Mouse (Mus musculus): ENCODE results near the gene 2310022A10Rik.

Gene 2310022A10Rik

GRCm38 (mm10) chr7:27590566-27591213 lies 37.7 kb downstream of the 2310022A10Rik start:
- in situ Hi-C loops (cut with MboI, MseI) = loop anchor here (5.0 kb wide), 1 partner anchor 33 kb away; no protein-coding TSS in a partner anchor

GRCm38 (mm10) chr7:27591266-27592216 lies 38.5 kb downstream of the 2310022A10Rik start, which contains the start of gene Akt2:
Gene Akt2, plus strand, starts transcription at chr7:27591552.
- in situ Hi-C loops (cut with MboI, MseI) = loop anchor here (5.0 kb wide), 1 partner anchor 34 kb away; no protein-coding TSS in a partner anchor

- in situ Hi-C loops (cut with MboI, MseI) = loop anchor here (5.0 kb wide), 1 partner anchor 35 kb away; no protein-coding TSS in a partner anchor
Observed at GRCm38 (mm10) chr7:27592217-27592929, 39.3 kb downstream of the 2310022A10Rik start.

GRCm38 (mm10) chr7:27592934-27593645 lies 40.1 kb downstream of the 2310022A10Rik start:
- in situ Hi-C loops (cut with MboI, MseI) = loop anchor here (5.0 kb wide), 1 partner anchor 36 kb away; no protein-coding TSS in a partner anchor

GRCm38 (mm10) chr7:27596586-27597503 lies 43.8 kb downstream of the 2310022A10Rik start:
- in situ Hi-C loops (cut with MboI, MseI) = loop anchor here (5.0 kb wide), 1 partner anchor 100 kb away; the partner anchor contains the start of gene Prx

GRCm38 (mm10) chr7:27598053-27598452 lies 45.0 kb downstream of the 2310022A10Rik start:
- in situ Hi-C loops (cut with MboI, MseI) = loop anchor here (5.0 kb wide), 1 partner anchor 101 kb away; the partner anchor contains the start of gene Prx

- in situ Hi-C loops (cut with MboI, MseI) = no loop called here
Observed at GRCm38 (mm10) chr7:27601628-27602027, 48.6 kb downstream of the 2310022A10Rik start.

- in situ Hi-C loops (cut with MboI, MseI) = no loop called here
Observed at GRCm38 (mm10) chr7:27602161-27602560, 49.1 kb downstream of the 2310022A10Rik start.

GRCm38 (mm10) chr7:27602835-27603234 lies 49.8 kb downstream of the 2310022A10Rik start:
- in situ Hi-C loops (cut with MboI, MseI) = no loop called here

GRCm38 (mm10) chr7:27604661-27605348 lies 51.8 kb downstream of the 2310022A10Rik start:
- in situ Hi-C loops (cut with MboI, MseI) = no loop called here

GRCm38 (mm10) chr7:27605499-27606285 lies 52.7 kb downstream of the 2310022A10Rik start:
- in situ Hi-C loops (cut with MboI, MseI) = no loop called here

- in situ Hi-C loops (cut with MboI, MseI) = no loop called here
Observed at GRCm38 (mm10) chr7:27606481-27607254, 53.6 kb downstream of the 2310022A10Rik start.

GRCm38 (mm10) chr7:27607580-27607979 lies 54.5 kb downstream of the 2310022A10Rik start:
- in situ Hi-C loops (cut with MboI, MseI) = no loop called here

- in situ Hi-C loops (cut with MboI, MseI) = no loop called here
Observed at GRCm38 (mm10) chr7:27608130-27608529, 55.1 kb downstream of the 2310022A10Rik start.

GRCm38 (mm10) chr7:27609285-27609684 lies 56.3 kb downstream of the 2310022A10Rik start:
- in situ Hi-C loops (cut with MboI, MseI) = no loop called here

- in situ Hi-C loops (cut with MboI, MseI) = no loop called here
Observed at GRCm38 (mm10) chr7:27609688-27610087, 56.7 kb downstream of the 2310022A10Rik start.

GRCm38 (mm10) chr7:27610370-27610769 lies 57.3 kb downstream of the 2310022A10Rik start:
- in situ Hi-C loops (cut with MboI, MseI) = no loop called here

All from T-helper 1 cell (primary cell).